Mouse (Mus musculus): ENCODE measurements around the gene Accs.

DNA sequence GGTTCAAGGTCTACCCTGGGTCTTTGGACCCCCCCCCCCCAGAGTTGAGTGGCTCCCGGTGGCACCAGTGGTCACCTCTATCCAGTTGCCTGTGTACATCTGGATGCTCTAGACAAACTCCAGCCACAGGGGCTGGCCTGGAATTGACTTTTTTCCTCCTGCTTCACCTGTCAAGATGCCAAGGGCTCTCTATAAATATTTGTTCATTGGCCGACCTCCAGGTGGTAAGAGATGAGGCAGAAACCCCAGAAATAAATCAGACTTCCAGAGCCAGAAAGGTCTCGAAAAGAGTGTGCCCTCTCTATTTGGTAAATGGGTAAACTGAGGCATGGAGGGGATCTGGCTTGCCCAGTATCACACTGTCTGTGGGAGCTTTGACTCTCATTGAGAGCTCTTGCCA lies 31.2 kb upstream of the Accs start:
- no peak for TF ChIP-seq CTCF (IDR thresholded peaks at IDR 0.05; ENCODE audit: control insufficient read depth, insufficient read depth, insufficient read length)
- TF ChIP-seq USF1 (IDR thresholded peaks at IDR 0.05; ENCODE audit: low read depth) = no peak
- TF ChIP-seq MYOG (IDR thresholded peaks at IDR 0.05; ENCODE audit: control insufficient read depth, extremely low read depth, insufficient read length) = no peak
- no peak for TF ChIP-seq MYOD1 (IDR thresholded peaks at IDR 0.05; ENCODE audit: control insufficient read depth, insufficient read length, low read depth)
- no peak for TF ChIP-seq MAX (IDR thresholded peaks at IDR 0.05)
- no peak for TF ChIP-seq CEBPB (IDR thresholded peaks at IDR 0.05; ENCODE audit: low read depth)

Measured in C2C12 (cell line).